Mouse (Mus musculus): ENCODE data around the gene 1700001O22Rik. TPM values are rescaled to one million over a fixed set of nuclear protein-coding genes. Genes with fewer than 3 reads are reported as not detected.

The 1700001O22Rik gene
- polyA plus RNA-seq, 1 experiment from 2014 or later: 3.1 TPM

DNA sequence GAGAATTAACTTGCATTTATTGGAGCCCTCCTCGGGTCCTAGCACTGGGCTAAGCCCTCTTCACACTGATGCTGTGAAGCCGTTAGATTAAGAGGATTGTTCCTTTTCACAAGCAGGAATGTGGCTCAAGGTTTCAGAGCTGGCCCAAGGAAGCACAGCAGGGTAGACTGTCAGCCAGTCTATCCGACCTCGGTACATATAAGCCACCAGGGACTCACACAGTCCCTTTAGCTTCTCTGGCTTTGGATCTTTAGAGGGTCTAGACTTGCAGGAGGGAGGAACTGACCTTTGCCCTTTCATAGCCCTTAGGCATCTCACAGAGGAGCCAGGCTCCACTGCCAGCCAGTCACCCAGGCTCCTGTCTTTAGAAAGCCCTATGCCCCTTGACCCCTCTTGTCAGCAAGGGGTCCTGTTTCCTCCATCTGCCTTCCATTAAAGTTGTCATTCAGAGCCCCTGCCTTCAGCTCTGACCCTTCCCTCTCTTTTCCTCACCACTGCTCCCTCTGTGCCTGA lies 26.9 kb upstream of the 1700001O22Rik start, which contains the start of gene Asb6:
Gene Asb6 (minus strand): TSS at position 51 of the 513 bp plus-strand sequence.
- H3K4me3 ChIP-seq: no peak within 1 kb of the TSS; the same call in 1 of the 2 replicates
- H3K27ac ChIP-seq (replicated peaks): peak within 1 kb of the TSS; percentile 79
- 8% methylated on average over 4 of the region's 4 CpGs for WGBS
- H3K9me3 ChIP-seq: no peaks in the 10 kb centered on the region
- peaks cover 15% of the 10 kb centered on the region for H3K36me3 ChIP-seq (replicated peaks)
- peak; percentile 79 for DNase-seq (ENCODE audit: low spot score)
- H3K4me1 ChIP-seq: peaks cover 80% of the 10 kb centered on the region
- no peaks in the 10 kb centered on the region for H3K27me3 ChIP-seq (replicated peaks; ENCODE audit: low read depth, poor library complexity, severe bottlenecking)

- peak overlapping the region; percentile 73 for H3K27ac ChIP-seq (replicated peaks)
- WGBS: 37% methylated on average over 5 of the region's 5 CpGs
- H3K9me3 ChIP-seq: no peaks in the 10 kb centered on the region
- H3K27me3 ChIP-seq (replicated peaks; ENCODE audit: low read depth, poor library complexity, severe bottlenecking): no peaks in the 10 kb centered on the region
- H3K36me3 ChIP-seq (replicated peaks): peaks cover 25% of the 10 kb centered on the region
- peak; percentile 53 for DNase-seq (ENCODE audit: low spot score)
- H3K4me1 ChIP-seq: peaks cover 70% of the 10 kb centered on the region
- H3K4me3 ChIP-seq: no peak overlapping the region
These were observed 25.9 kb upstream of the 1700001O22Rik start for GRCm38 (mm10) chr2:30829315-30829714.

GRCm38 (mm10) chr2:30827749-30828475 lies 24.5 kb upstream of the 1700001O22Rik start:
- peak overlapping the region; percentile 87 for H3K27ac ChIP-seq (replicated peaks)
- H3K4me1 ChIP-seq: peaks cover 68% of the 10 kb centered on the region
- no peaks in the 10 kb centered on the region for H3K9me3 ChIP-seq
- under 1% methylated on average over 63 of the region's 63 CpGs for WGBS
- peak overlapping the region; percentile 98 for H3K4me3 ChIP-seq
- peaks cover 39% of the 10 kb centered on the region for H3K36me3 ChIP-seq (replicated peaks)
- peak; percentile 96 for DNase-seq (ENCODE audit: low spot score)
- H3K27me3 ChIP-seq (replicated peaks; ENCODE audit: low read depth, poor library complexity, severe bottlenecking): no peaks in the 10 kb centered on the region

DNA sequence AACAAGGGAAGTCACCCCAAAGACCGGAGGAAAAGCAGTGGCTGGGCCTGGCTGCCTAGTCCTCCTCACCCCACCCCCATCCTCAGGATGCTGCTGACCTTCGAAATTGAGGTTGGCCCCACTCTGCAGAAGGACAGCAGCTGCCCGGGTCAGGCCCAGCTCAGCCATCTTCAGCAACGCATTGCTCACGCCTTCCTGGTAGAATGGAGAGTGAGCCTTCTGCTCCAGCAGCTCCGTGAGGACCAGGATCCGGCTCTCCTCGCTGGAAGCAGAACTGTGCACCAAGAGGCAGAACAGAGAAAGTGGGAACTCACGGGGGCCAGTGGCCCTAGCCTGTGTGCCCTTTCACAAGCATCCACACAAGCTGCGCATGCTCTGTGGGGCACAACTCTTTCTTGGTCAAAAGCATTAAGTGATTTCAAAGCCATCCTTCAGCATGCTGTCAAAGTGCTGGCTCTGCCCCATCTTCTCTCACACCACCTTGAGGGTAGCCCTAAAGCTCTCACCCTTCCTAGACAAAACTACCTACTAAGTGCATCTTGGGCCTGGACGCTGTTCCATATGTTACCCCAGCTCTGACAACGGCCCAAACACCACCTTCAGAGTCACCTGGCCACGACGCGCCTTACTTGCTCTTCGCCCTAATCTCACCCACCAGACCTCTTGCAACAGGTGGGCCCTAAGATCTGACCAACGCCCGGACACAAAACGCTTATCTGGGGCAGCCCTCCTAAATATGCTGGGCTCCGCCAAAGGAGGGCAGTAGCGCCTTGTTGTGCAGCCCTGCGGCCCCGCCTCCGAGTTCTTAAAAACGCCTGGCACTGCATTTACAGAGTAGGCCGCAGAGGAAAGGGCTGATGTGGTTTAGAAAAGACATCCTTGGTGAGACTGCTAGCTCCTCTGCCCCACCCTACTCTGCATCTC lies 23.6 kb upstream of the 1700001O22Rik start:
- peak overlapping the region; percentile 98 for H3K4me3 ChIP-seq
- peak overlapping the region; percentile 87 for H3K27ac ChIP-seq (replicated peaks)
- WGBS: 33% methylated on average over 26 of the region's 26 CpGs
- H3K27me3 ChIP-seq (replicated peaks; ENCODE audit: low read depth, poor library complexity, severe bottlenecking): no peaks in the 10 kb centered on the region
- peaks cover 48% of the 10 kb centered on the region for H3K36me3 ChIP-seq (replicated peaks)
- no peaks in the 10 kb centered on the region for H3K9me3 ChIP-seq
- peaks cover 71% of the 10 kb centered on the region for H3K4me1 ChIP-seq
- peak; percentile 66 for DNase-seq (ENCODE audit: low spot score)

GRCm38 (mm10) chr2:30823385-30824153 lies 20.1 kb upstream of the 1700001O22Rik start:
- H3K9me3 ChIP-seq: peaks cover 11% of the 10 kb centered on the region
- peak; percentile 33 for DNase-seq (ENCODE audit: low spot score)
- peak overlapping the region; percentile 21; the same call in 1 of the 2 replicates for H3K4me3 ChIP-seq
- peaks cover 50% of the 10 kb centered on the region for H3K4me1 ChIP-seq
- no peaks in the 10 kb centered on the region for H3K27me3 ChIP-seq (replicated peaks; ENCODE audit: low read depth, poor library complexity, severe bottlenecking)
- WGBS: 77% methylated on average over 13 of the region's 13 CpGs
- no peak overlapping the region; the same call in 1 of the 2 replicates for H3K27ac ChIP-seq (replicated peaks)
- peaks cover 83% of the 10 kb centered on the region for H3K36me3 ChIP-seq (replicated peaks)

DNA sequence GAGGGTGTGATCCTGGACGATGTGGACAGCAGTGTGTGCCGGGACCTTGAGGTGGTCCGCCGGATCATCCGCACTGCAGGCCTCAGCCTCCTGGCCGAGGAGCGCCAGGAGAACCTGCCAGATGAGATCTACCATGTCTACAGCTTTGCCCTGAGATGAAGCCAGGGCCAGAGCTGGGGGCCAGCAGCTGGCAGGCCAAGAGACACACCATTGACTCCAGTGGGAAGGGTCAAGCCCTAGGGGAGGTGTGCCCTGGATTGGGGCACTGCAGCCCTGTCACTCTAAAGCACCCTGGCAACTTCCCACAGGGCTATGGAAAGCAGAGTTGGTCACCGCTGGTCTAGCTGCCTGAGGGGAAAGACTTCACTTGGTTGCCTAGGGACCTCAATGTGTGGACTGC lies 19.0 kb upstream of the 1700001O22Rik start:
- peaks cover 94% of the 10 kb centered on the region for H3K36me3 ChIP-seq (replicated peaks)
- WGBS: 91% methylated on average over 8 of the region's 8 CpGs

DNA sequence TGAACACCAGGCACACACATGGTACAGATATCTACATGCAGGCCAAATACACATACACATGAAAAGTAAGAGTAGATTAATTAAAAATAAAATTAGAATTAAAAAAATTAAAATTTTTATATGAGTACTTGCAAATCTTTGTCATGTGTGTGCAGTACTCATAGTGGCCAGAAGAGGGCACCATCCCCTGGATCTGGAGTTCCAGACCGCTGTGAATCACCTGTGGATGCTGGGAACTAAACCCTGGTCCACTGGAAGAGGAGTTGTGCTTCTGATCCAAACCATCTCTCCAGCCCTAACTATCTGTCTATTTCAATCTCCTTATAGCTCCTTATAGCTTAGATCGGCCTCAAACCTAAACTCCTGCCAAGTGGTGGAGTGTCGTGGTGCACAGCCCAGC lies 17.6 kb upstream of the 1700001O22Rik start:
- Histone ChIP-seq H3K9me3 (peaks cover 11% of the 10 kb centered on the region), H3K36me3 (replicated peaks) (peaks cover 98% of the 10 kb centered on the region), H3K27ac (replicated peaks) (no peak overlapping the region), H3K4me3 (no peak overlapping the region), H3K4me1 (peaks cover 29% of the 10 kb centered on the region), H3K27me3 (replicated peaks; ENCODE audit: low read depth, poor library complexity, severe bottlenecking) (no peaks in the 10 kb centered on the region)
- DNase-seq (ENCODE audit: low spot score): no peak
- 94% methylated on average over 3 of the region's 3 CpGs for WGBS

More for the DNA sequence above, 19.0 kb upstream of the 1700001O22Rik start:
- Histone ChIP-seq H3K9me3 (peaks cover 11% of the 10 kb centered on the region), H3K27ac (replicated peaks) (no peak overlapping the region; the same call in 1 of the 2 replicates), H3K27me3 (replicated peaks; ENCODE audit: low read depth, poor library complexity, severe bottlenecking) (no peaks in the 10 kb centered on the region), H3K4me3 (no peak overlapping the region), H3K4me1 (peaks cover 43% of the 10 kb centered on the region)
- DNase-seq (ENCODE audit: low spot score): no peak

GRCm38 (mm10) chr2:30819873-30820272 lies 16.4 kb upstream of the 1700001O22Rik start:
- WGBS: 95% methylated on average over 5 of the region's 5 CpGs
- H3K27ac ChIP-seq (replicated peaks): no peak overlapping the region
- no peaks in the 10 kb centered on the region for H3K27me3 ChIP-seq (replicated peaks; ENCODE audit: low read depth, poor library complexity, severe bottlenecking)
- peaks cover 11% of the 10 kb centered on the region for H3K9me3 ChIP-seq
- peaks cover 29% of the 10 kb centered on the region for H3K4me1 ChIP-seq
- H3K36me3 ChIP-seq (replicated peaks): peaks cover 98% of the 10 kb centered on the region
- no peak overlapping the region for H3K4me3 ChIP-seq
- DNase-seq (ENCODE audit: low spot score): no peak

DNA sequence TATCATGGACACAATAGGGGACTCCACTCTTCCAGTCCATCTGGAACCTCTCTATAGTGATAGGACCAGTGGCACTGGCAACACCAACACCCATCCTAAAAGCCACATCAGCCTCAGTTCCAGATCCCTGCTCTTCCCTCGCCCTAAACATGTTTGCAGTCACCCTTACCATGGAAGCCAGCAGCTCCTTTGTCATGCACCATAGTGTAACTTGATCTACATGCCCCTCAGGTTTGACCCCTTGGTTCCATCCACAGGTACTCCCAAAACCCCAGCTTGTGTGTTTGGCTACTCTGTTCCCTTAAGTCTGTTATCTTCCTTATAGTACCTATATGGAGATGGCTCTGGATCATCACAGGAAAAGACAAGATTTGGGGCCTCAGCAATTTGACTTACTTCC lies 12.9 kb upstream of the 1700001O22Rik start:
- WGBS: 92% methylated on average over 1 of the region's 1 CpGs
- Histone ChIP-seq H3K27me3 (replicated peaks; ENCODE audit: low read depth, poor library complexity, severe bottlenecking) (no peaks in the 10 kb centered on the region), H3K36me3 (replicated peaks) (peaks cover 98% of the 10 kb centered on the region), H3K27ac (replicated peaks) (no peak overlapping the region), H3K9me3 (peaks cover 11% of the 10 kb centered on the region), H3K4me3 (no peak overlapping the region), H3K4me1 (peaks cover 2% of the 10 kb centered on the region)
- no peak for DNase-seq (ENCODE audit: low spot score)

DNA sequence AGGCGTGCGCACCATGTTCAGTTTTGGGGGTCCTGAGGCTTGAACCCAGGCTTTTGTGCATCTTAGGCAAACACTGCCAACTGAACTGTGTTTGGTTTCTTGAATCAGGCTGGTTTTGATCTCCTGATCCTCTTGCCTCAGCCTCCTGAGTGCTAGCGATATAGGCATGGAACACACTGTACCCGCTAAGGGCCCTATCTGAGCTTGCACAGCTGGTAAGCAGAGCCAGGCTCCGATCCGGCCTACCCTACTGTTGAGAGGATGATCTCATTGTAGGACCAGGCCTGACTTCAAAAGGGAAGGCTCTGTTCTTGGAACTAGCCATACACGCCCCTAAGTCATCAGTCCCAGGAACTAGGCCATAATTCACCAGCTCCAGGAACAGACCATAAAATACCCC lies 7.1 kb upstream of the 1700001O22Rik start:
- Histone ChIP-seq H3K27ac (replicated peaks) (no peak overlapping the region), H3K36me3 (replicated peaks) (peaks cover 60% of the 10 kb centered on the region), H3K9me3 (no peaks in the 10 kb centered on the region), H3K4me1 (peaks cover 30% of the 10 kb centered on the region), H3K27me3 (replicated peaks; ENCODE audit: low read depth, poor library complexity, severe bottlenecking) (peaks cover 6% of the 10 kb centered on the region; the same call in 1 of the 2 replicates), H3K4me3 (no peak overlapping the region)
- WGBS: 94% methylated on average over 7 of the region's 7 CpGs
- DNase-seq (ENCODE audit: low spot score): no peak

DNA sequence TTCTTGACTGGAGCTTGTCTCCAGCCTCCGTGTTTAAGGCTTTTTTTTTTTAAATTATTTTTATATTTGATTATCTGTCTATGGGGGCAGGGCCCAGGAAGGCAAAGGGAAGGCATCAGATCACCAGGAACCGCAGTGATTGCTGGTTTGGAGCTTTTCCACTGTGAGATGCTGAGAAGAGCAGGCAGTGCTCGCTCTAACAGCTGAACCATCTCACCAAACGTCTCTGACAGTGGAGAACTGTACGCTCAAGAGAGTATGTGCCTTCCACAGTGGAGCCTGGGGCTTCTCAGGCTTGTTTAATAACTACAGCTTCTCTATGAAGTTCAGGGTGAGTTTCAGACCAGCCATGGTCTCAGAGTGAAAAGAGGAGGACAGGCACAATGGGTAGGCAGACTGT lies 6.0 kb upstream of the 1700001O22Rik start:
- Histone ChIP-seq H3K9me3 (no peaks in the 10 kb centered on the region), H3K4me3 (peak overlapping the region; percentile 92), H3K36me3 (replicated peaks) (peaks cover 49% of the 10 kb centered on the region), H3K27me3 (replicated peaks; ENCODE audit: low read depth, poor library complexity, severe bottlenecking) (peaks cover 15% of the 10 kb centered on the region), H3K27ac (replicated peaks) (no peak overlapping the region), H3K4me1 (peaks cover 30% of the 10 kb centered on the region)
- WGBS: 87% methylated on average over 5 of the region's 5 CpGs
- no peak for DNase-seq (ENCODE audit: low spot score)

GRCm38 (mm10) chr2:30808296-30808655 lies 4.8 kb upstream of the 1700001O22Rik start:
- Histone ChIP-seq H3K27me3 (replicated peaks; ENCODE audit: low read depth, poor library complexity, severe bottlenecking) (peaks cover 24% of the 10 kb centered on the region), H3K4me3 (peak overlapping the region; percentile 92), H3K9me3 (no peaks in the 10 kb centered on the region), H3K4me1 (peaks cover 30% of the 10 kb centered on the region), H3K36me3 (replicated peaks) (peaks cover 37% of the 10 kb centered on the region), H3K27ac (replicated peaks) (peak overlapping the region; percentile 97)
- WGBS: 10% methylated on average over 10 of the region's 10 CpGs
- no peak for DNase-seq (ENCODE audit: low spot score)

All from embryonic facial prominence, embryonic 10.5 days (tissue).